Mouse (Mus musculus): ENCODE results near the gene Ptprn2.
"Not testable (repeated sequence)": the region's sequence is repeated elsewhere in the genome, so short reads cannot be mapped to it uniquely, and the experiment has no call there.

Gene Ptprn2

DNA sequence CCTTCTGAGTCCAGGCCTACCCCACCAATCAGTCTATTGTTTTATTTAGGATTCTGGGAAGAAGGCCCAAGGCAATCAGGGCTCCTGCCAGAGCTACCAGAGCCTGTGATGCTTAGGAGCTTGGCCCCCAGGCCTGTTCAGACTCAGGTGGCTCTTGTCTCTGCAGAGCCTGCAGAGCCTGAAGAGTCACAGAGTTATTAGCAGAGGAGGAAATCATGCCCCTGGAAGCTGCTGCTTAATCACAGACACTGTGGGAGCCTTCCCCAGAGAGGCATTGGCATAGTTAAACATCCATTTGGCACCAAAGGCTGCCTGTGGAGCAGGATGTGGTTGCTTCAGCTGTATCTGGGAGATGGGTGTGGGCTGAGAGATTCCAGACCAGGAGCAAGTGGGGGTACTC is 30.3 kb downstream of the Ptprn2 start:
- in situ Hi-C loops (cut with MseI, MboI), result no loop called here

DNA sequence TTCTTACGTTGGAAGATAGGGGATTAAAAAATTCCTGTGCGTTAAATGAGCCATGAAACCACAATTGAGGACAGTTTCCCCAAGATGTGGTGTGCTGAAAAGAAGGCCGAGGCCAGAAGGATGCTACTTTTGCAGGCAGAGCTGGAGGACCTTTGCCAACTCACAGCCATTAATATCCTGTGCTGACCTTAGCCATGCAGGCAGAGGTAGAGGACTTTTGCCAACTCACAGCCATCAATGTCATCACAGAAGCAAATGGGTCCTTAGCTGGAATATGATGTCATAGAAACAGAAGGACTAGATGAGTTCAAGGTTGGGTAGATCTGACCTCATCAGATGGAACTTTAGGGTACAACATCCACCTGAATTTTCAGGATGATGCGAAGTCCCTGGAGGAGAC is 43.3 kb downstream of the Ptprn2 start:
- in situ Hi-C loops (cut with MseI, MboI), result no loop called here

DNA sequence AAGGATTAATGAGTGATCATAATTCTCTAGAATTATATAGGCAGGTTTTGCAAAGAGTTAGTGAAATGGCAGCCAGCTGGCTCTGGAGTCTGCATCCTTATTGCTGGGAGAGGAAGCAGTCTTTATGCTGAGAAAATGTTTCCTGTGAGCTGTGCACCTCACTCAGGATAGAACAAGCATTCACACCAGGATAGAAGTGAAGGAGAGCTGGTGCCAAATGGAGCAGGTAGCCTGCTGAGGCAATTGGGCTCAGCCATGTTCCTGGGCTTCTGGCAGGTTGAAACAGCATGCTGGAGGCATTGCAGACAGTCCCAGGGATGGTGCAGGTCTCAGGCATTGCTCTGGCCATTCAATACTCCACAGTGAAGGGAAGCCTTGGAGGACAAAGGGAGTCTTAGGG is 47.8 kb downstream of the Ptprn2 start:
- in situ Hi-C loops (cut with MseI, MboI), result no loop called here

GRCm38 (mm10) chr12:116539305-116539704 is 53.8 kb downstream of the Ptprn2 start:
- in situ Hi-C loops (cut with MseI, MboI), result no loop called here

DNA sequence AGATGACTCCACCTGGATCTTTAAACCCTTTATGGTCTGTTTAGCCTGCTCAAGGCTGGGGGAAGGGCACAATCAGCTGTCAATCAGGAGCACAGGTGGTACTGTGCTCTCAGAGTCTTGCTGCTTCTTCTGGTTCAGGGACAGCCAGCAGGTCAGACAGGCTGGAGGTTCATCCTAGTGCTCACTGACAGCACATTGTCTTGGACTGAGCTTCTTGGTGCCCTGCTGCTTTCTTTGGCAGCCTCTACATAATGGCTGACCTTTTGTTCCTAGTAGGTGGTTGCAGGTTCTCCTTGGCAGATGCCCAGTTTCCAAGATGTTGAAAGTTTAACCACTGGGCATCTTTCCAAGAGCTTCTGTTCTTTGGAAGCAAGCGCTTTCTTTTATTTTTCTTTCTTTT is 55.1 kb downstream of the Ptprn2 start:
- in situ Hi-C loops (cut with MseI, MboI), result no loop called here

GRCm38 (mm10) chr12:116550031-116550430 is 64.5 kb downstream of the Ptprn2 start:
- in situ Hi-C loops (cut with MseI, MboI), result no loop called here

- in situ Hi-C loops (cut with MseI, MboI), result no loop called here
Measured at GRCm38 (mm10) chr12:116551516-116551915, 66.0 kb downstream of the Ptprn2 start.

DNA sequence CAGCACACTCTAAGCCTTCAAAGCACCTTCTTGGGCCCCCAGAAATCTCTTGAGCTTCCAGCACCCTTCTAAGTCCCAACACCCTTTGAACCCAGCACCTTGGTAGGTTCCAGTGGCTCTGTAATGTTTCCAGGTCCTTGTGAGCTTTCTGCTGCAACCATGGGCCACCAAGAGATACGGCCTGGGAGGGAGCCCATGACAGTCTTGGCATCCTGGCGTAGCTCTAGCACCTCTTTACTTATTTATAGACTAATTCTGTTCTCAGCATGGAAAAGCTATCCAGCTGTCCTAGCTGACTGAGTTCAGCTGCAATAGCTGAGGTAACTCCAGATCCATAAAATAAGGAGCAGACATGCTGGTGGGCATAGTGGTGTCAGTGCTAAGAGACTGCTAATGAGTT is 66.8 kb downstream of the Ptprn2 start:
- in situ Hi-C loops (cut with MseI, MboI), result no loop called here

DNA sequence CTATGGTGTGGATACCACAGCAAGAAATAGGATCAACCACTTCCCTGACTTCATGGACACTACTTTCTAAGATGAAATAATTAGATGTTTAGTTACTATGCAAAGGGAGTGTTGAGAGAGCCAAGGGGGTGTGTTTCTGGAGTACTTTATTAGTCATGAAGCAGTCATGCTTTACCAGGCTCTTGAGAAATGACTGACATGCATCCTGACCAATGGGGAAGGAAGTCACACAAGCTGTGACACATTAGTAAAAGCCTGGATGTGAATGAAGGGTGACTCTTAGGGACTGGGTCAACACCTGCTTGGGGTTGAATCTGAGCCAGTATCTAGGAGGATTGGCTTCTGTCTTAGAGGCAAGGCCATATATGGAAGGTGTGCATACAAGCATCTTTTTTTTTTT is 67.8 kb downstream of the Ptprn2 start:
- in situ Hi-C loops (cut with MseI, MboI), result no loop called here

DNA sequence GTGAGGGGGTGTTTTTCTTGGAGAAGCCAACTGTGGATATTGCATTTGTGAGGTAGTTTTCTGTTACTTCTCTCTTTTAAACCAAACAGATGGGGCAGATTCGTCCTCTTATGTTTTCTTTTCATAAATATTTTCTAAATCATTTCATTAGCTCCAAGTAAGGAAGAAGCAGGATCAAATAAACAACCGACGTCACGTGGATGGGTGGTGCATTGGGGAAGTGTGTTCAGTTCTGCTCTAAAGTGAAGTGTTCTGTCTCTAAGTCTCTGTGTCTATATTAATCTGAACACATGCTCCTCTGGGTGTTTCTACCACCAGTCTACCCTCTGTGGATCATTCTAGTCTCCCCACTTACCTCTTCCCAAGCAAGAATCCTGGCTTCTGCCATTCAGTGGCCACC is 70.4 kb downstream of the Ptprn2 start:
- in situ Hi-C loops (cut with MseI, MboI), result no loop called here

DNA sequence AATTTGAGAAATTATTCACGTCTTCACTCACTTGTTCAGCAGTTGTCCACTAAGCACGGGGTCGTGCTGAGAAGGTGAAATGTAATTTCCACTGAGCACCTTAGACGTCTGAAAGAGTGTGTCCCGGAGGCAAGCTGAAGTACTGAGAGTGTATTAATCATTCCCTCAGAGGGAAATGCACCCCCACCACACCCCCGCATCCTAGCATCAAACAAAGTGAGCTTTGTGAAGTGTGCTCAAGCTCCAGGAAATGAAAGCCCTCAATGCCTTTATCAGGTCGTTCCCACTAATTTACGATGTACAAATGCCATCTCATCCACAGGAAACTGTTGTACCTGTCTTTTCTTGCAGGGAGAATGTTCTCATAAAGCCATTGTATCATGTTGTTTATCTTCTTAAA is 78.9 kb downstream of the Ptprn2 start:
- in situ Hi-C loops (cut with MseI, MboI), result no loop called here

GRCm38 (mm10) chr12:116566672-116567071 is 81.2 kb downstream of the Ptprn2 start:
- in situ Hi-C loops (cut with MseI, MboI), result no loop called here

- in situ Hi-C loops (cut with MseI, MboI), result no loop called here
Measured at GRCm38 (mm10) chr12:116567170-116567569, 81.7 kb downstream of the Ptprn2 start.

DNA sequence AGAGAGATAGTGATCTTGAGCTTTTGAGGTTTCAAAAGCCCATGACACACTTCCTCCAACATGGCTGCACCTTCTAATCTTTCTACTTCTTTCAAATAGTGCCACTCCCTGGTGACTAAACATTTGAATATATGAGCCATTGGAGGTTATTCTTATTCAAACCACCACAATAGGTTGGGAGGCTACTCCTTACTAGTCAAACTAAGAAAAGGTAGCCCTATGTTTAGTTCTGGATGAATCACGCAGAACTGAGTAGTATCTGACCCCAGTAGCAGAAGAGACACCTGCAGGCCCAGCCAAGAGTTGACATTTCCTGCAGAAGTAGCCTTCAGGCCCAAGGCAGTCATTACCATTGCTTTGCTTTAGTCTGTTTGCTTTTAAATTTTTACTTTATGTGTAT is 84.0 kb downstream of the Ptprn2 start:
- in situ Hi-C loops (cut with MseI, MboI), result no loop called here

DNA sequence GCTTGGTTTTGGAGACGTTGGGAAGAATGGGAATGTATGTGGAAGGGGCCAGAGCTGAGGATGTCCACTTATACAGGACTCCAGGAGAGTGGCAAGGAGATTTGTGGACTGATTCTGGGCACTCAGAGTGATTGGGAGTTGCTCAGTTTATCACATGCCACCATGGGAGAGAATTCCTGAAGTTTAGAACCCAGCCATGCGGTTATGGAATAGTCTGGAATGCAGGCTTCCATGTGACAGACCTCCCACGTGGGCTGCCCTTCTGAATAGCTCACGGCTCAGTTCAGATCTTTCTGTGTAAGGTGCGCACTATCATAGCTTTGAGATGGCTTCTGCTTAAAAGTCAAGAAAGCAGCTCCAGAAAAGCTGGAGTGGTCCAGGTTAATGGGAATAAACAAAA is 88.6 kb downstream of the Ptprn2 start:
- in situ Hi-C loops (cut with MseI, MboI), result no loop called here

- in situ Hi-C loops (cut with MseI, MboI), result no loop called here
Measured at GRCm38 (mm10) chr12:116574720-116575119, 89.2 kb downstream of the Ptprn2 start.

DNA sequence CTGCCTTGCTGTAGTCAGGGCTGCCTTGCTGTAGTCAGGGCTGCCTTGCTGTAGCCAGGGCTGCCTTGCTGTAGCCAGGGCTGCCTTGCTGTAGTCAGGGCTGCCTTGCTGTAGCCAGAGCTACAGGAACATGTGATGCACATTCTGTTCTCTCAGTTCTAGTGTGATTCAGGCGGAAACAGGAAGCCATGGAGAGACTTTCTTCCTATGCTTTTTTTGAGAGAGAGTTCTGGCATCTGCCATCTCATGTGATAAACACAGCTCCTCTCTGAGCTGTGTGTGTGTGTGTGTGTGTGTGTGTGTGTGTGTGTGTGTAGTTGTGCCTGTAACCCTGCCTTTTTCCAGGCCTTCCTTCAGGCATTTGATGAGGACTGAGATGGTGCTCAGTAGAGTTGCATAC is 92.4 kb downstream of the Ptprn2 start:
- in situ Hi-C loops (cut with MseI, MboI), result not testable (repeated sequence)

DNA sequence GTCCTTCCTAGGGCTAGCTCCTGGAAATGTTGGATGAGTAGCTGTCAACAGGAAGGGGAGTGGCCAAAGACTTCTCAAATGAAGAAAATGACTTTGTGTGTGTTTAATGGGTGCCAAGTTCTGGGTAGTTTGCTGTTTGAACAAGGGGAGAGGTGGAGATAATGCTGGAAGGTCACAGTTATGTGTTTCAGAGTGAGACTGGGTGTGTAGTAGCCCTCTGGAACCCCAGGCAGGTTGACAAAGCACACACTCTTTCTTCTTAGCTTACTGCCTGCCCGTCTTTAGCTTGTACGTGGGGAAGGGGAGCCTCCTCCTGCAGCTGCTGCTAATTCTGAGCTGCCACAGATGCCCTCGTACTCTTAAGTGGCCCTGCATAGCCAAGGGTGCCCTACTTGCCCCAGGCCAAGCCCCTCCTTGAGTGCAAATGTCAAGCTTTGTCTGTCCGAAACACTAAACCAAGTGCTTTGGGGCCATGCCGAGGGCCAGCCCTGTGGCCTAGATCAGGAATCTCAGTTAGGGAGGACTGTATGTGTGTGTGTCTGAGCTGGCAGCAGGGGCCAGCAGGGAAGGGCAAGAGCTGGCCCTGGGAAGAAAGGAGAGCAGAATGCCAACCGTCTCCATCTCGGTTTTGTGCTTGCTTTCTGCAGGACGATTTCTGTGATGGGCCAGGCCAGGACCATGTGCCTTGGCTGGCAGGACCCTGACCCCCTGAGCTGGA is 95.5 kb downstream of the Ptprn2 start:
- in situ Hi-C loops (cut with MseI, MboI), result no loop called here

DNA sequence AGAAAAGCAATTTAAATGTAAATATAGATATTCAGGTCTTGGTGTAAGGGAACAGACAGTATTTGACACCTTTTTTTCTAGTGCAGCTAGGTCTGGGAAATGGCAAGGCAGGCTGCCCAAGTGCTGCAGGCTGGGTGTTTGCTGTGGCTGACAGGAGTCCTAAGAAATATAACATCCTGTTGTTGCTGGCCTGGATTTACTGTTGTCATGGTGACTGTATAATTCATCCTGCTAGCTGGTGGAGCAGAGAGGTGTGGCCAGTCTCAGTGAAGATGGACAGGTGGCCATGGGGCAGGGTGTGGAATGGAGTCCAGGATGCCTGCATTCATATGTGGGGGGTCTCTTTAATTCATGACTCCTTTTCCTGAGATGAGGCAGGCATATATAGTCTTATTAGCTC is 96.3 kb downstream of the Ptprn2 start:
- in situ Hi-C loops (cut with MseI, MboI), result no loop called here

DNA sequence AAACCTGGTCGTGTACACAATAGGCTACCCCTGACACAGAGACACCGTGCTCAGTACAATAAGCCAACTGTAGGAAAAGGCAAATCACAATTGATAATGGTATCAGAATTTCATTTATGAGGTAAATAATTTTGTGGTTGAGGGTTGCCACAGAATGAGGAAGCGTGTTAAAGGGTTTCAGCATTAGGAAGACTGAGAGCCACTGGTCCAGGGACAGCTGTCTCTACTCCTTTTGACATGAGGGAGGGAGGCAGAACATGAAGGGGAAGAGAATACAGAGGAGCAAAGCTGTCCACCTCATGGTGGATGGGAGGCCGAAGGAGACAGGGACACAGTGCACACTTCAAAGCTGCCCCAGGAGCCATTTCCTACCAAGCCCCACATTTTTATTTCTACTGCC is 97.3 kb downstream of the Ptprn2 start:
- in situ Hi-C loops (cut with MseI, MboI), result no loop called here

GRCm38 (mm10) chr12:116585001-116585400 is 99.5 kb downstream of the Ptprn2 start:
- in situ Hi-C loops (cut with MseI, MboI), result no loop called here

DNA sequence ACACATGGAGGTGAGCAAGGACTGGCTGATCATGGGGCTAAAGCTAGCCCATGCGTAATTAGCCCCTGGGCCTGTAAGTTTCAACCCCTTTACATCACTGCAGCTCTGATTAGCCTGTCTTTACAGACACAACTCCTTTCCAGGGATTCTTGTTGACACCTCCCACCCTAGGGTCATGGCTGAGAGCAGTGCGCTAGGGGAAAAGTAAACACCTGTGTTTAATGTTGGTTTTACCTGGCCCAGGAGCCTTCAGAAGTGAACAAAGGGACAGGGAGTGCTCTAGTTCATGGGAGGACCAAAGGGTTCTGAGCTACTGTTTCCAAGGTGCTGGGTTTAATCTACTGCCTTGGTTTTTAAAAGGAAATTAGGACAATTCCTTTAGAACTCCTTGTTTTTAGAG is 100.6 kb downstream of the Ptprn2 start:
- in situ Hi-C loops (cut with MseI, MboI), result no loop called here

GRCm38 (mm10) chr12:116587548-116587947 is 102.0 kb downstream of the Ptprn2 start:
- in situ Hi-C loops (cut with MseI, MboI), result no loop called here

DNA sequence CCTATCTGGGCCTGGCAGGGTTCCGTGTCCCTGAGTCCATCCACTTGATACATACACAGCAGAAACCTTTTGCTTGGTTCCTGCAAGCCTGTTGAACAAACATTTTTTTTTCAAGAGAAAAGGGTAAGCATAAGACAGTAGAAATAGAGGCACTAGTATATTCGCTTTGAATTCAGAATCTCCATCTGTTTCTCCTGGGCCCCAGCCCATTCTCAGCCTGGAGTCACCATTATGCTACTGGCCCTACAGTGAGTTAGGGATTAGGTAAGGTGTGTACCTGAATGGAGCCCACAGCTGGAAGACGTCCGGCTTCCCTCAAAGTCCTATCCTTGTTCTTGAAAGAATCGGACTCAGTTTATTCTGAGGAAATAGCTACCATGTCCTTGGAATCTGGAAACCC is 104.6 kb downstream of the Ptprn2 start:
- in situ Hi-C loops (cut with MseI, MboI), result no loop called here
